Mouse (Mus musculus) kidney, adult 2 months (tissue): ENCODE measurements around the gene Mgp.

Source experiments
- CTCF ChIP-seq: fragments of 200-500 bp; conservative IDR thresholded peaks from 2 replicates; pipeline ENCODE4 v1.5.1; 2011; ENCODE audit warnings: low read depth, mild to moderate bottlenecking, control low read depth, low read length, moderate library complexity, mixed read lengths; ENCODE audit not compliant: insufficient read depth, insufficient read length
- POLR2A ChIP-seq: fragments of 200-500 bp; IDR thresholded peaks from one replicate; pipeline ENCODE4 v1.6.1; 2011; ENCODE audit warnings: low read depth, low read length, control low read depth

GRCm38 (mm10) chr6:136912751-136913265 is 37.2 kb upstream of the Mgp start:
- TF ChIP-seq CTCF: no peak
- no peak for TF ChIP-seq POLR2A
